Mouse (Mus musculus): ENCODE measurements around the gene Gm16181. TPM values are rescaled to one million over a fixed set of nuclear protein-coding genes. Genes with fewer than 3 reads are reported as not detected.

The Gm16181 gene
- total and polyA plus RNA-seq, 2 experiments from 2014 or later = 0.40 TPM; not detected in 1

- DNase-seq (ENCODE audit: low spot score) (no peak), ATAC-seq (no peak)
- no peak for TF ChIP-seq CTCF (IDR thresholded peaks at IDR 0.05; ENCODE audit: low read depth)
- H3K27ac ChIP-seq = no peak overlapping the region
- no peak overlapping the region for H3K9ac ChIP-seq (replicated peaks; ENCODE audit: low read length)
- H3K9me3 ChIP-seq (ENCODE audit: low read length) = no peaks in the 10 kb centered on the region
- H3K27me3 ChIP-seq (ENCODE audit: insufficient read depth, low read length) = no peaks in the 10 kb centered on the region
- WGBS = 85% methylated on average over 32 of the region's 32 CpGs
- H3K4me3 ChIP-seq (ENCODE audit: low read length) = no peak overlapping the region
- H3K36me3 ChIP-seq (ENCODE audit: insufficient read depth, low read length) = peaks cover 40% of the 10 kb centered on the region
- no peak overlapping the region for H3K4me2 ChIP-seq (ENCODE audit: low read depth, low read length)
- H3K4me1 ChIP-seq (ENCODE audit: insufficient read depth, low read length) = 0 out of 2 replicates have a peak, but pooled peaks cover 4% of the 10 kb centered on the region
Measured at GRCm38 (mm10) chr17:35253293-35254093, 32.9 kb downstream of the Gm16181 start.

GRCm38 (mm10) chr17:35254241-35255098 is 33.8 kb downstream of the Gm16181 start:
- WGBS = 60% methylated on average over 11 of the region's 11 CpGs
- peak; percentile 61 for DNase-seq (ENCODE audit: low spot score)
- H3K4me3 ChIP-seq (ENCODE audit: low read length) = no peak overlapping the region

GRCm38 (mm10) chr17:35255301-35255700 is 34.7 kb downstream of the Gm16181 start:
- 80% methylated on average over 3 of the region's 3 CpGs for WGBS
- no peak for DNase-seq (ENCODE audit: low spot score)

More at GRCm38 (mm10) chr17:35254241-35255098, 33.8 kb downstream of the Gm16181 start:
- H3K4me2 ChIP-seq (ENCODE audit: low read depth, low read length) = no peak overlapping the region
- H3K9me3 ChIP-seq (ENCODE audit: low read length) = no peaks in the 10 kb centered on the region
- peak; percentile 77 for TF ChIP-seq CTCF (IDR thresholded peaks at IDR 0.05; ENCODE audit: low read depth)
- peaks cover 30% of the 10 kb centered on the region for H3K36me3 ChIP-seq (ENCODE audit: insufficient read depth, low read length)
- 0 out of 2 replicates have a peak, but pooled peaks cover 4% of the 10 kb centered on the region for H3K4me1 ChIP-seq (ENCODE audit: insufficient read depth, low read length)
- H3K27me3 ChIP-seq (ENCODE audit: insufficient read depth, low read length) = no peaks in the 10 kb centered on the region
- no peak overlapping the region for H3K9ac ChIP-seq (replicated peaks; ENCODE audit: low read length)
- ATAC-seq = peak; percentile 41
- no peak overlapping the region for H3K27ac ChIP-seq

GRCm38 (mm10) chr17:35255704-35256103 is 35.1 kb downstream of the Gm16181 start:
- WGBS = 59% methylated on average over 4 of the region's 4 CpGs
- no peak overlapping the region for H3K27ac ChIP-seq
- no peaks in the 10 kb centered on the region for H3K27me3 ChIP-seq (ENCODE audit: insufficient read depth, low read length)
- no peak overlapping the region for H3K9ac ChIP-seq (replicated peaks; ENCODE audit: low read length)
- no peak overlapping the region for H3K4me2 ChIP-seq (ENCODE audit: low read depth, low read length)
- TF ChIP-seq CTCF (IDR thresholded peaks at IDR 0.05; ENCODE audit: low read depth) = no peak
- 0 out of 2 replicates have a peak, but pooled peaks cover 4% of the 10 kb centered on the region for H3K4me1 ChIP-seq (ENCODE audit: insufficient read depth, low read length)
- DNase-seq (ENCODE audit: low spot score) = no peak
- no peak overlapping the region for H3K4me3 ChIP-seq (ENCODE audit: low read length)
- no peaks in the 10 kb centered on the region for H3K9me3 ChIP-seq (ENCODE audit: low read length)
- peaks cover 23% of the 10 kb centered on the region for H3K36me3 ChIP-seq (ENCODE audit: insufficient read depth, low read length)
- ATAC-seq = no peak

More at GRCm38 (mm10) chr17:35255301-35255700, 34.7 kb downstream of the Gm16181 start:
- H3K4me3 ChIP-seq (ENCODE audit: low read length) = no peak overlapping the region
- H3K4me1 ChIP-seq (ENCODE audit: insufficient read depth, low read length) = 0 out of 2 replicates have a peak, but pooled peaks cover 4% of the 10 kb centered on the region
- no peak overlapping the region for H3K9ac ChIP-seq (replicated peaks; ENCODE audit: low read length)
- ATAC-seq = no peak
- peaks cover 23% of the 10 kb centered on the region for H3K36me3 ChIP-seq (ENCODE audit: insufficient read depth, low read length)
- no peak overlapping the region for H3K4me2 ChIP-seq (ENCODE audit: low read depth, low read length)
- no peaks in the 10 kb centered on the region for H3K9me3 ChIP-seq (ENCODE audit: low read length)
- TF ChIP-seq CTCF (IDR thresholded peaks at IDR 0.05; ENCODE audit: low read depth) = no peak
- no peak overlapping the region for H3K27ac ChIP-seq
- H3K27me3 ChIP-seq (ENCODE audit: insufficient read depth, low read length) = no peaks in the 10 kb centered on the region

- DNase-seq (ENCODE audit: low spot score) (no peak), ATAC-seq (no peak)
- Histone ChIP-seq H3K4me2 (ENCODE audit: low read depth, low read length) (no peak overlapping the region), H3K27ac (no peak overlapping the region), H3K4me3 (ENCODE audit: low read length) (no peak overlapping the region), H3K4me1 (ENCODE audit: insufficient read depth, low read length) (0 out of 2 replicates have a peak, but pooled peaks cover 4% of the 10 kb centered on the region), H3K27me3 (ENCODE audit: insufficient read depth, low read length) (no peaks in the 10 kb centered on the region), H3K36me3 (ENCODE audit: insufficient read depth, low read length) (peaks cover 17% of the 10 kb centered on the region), H3K9ac (replicated peaks; ENCODE audit: low read length) (no peak overlapping the region), H3K9me3 (ENCODE audit: low read length) (no peaks in the 10 kb centered on the region)
- no peak for TF ChIP-seq CTCF (IDR thresholded peaks at IDR 0.05; ENCODE audit: low read depth)
- WGBS = 72% methylated on average over 1 of the region's 1 CpGs
Measured at GRCm38 (mm10) chr17:35257378-35257777, 36.7 kb downstream of the Gm16181 start.

GRCm38 (mm10) chr17:35257824-35258491 is 37.3 kb downstream of the Gm16181 start:
- no peak overlapping the region for H3K9ac ChIP-seq (replicated peaks; ENCODE audit: low read length)
- peak overlapping the region; percentile 42 for H3K4me2 ChIP-seq (ENCODE audit: low read depth, low read length)
- H3K27me3 ChIP-seq (ENCODE audit: insufficient read depth, low read length) = no peaks in the 10 kb centered on the region
- peak; percentile 93 for TF ChIP-seq CTCF (IDR thresholded peaks at IDR 0.05; ENCODE audit: low read depth)
- DNase-seq (ENCODE audit: low spot score) = peak; percentile 95
- no peaks in the 10 kb centered on the region for H3K9me3 ChIP-seq (ENCODE audit: low read length)
- peak overlapping the region; percentile 15; the same call in 1 of the 2 replicates for H3K4me3 ChIP-seq (ENCODE audit: low read length)
- peaks cover 11% of the 10 kb centered on the region for H3K36me3 ChIP-seq (ENCODE audit: insufficient read depth, low read length)
- no peak overlapping the region for H3K27ac ChIP-seq
- WGBS = 7% methylated on average over 17 of the region's 17 CpGs
- peak; percentile 30 for ATAC-seq
- H3K4me1 ChIP-seq (ENCODE audit: insufficient read depth, low read length) = 0 out of 2 replicates have a peak, but pooled peaks cover 4% of the 10 kb centered on the region
